Mouse (Mus musculus) erythroblast, embryonic 14.5 days (primary cell): ENCODE measurements around the gene Serbp1. TPM values are rescaled to one million over a fixed set of nuclear protein-coding genes. Genes with fewer than 3 reads are reported as not detected.

ENCODE experiments used
- H3K27me3 ChIP-seq: 2 replicates; pipeline ENCODE4 v1.6.1; 2012; ENCODE audit warnings: inconsistent platforms; ENCODE audit not compliant: control insufficient read depth
- H3K36me3 ChIP-seq: 2 replicates; pipeline ENCODE4 v1.6.1; 2012; ENCODE audit warnings: mild to moderate bottlenecking, inconsistent platforms; ENCODE audit not compliant: control insufficient read depth
- H3K4me1 ChIP-seq: 2 replicates; pipeline ENCODE4 v1.6.1; 2012; ENCODE audit warnings: inconsistent platforms; ENCODE audit not compliant: control insufficient read depth
- H3K4me3 ChIP-seq: replicated peaks from 2 replicates; pipeline ENCODE3; 2012; ENCODE audit warnings: moderate library complexity, mild to moderate bottlenecking, inconsistent platforms
- H3K9me3 ChIP-seq: 2 replicates; pipeline ENCODE4 v1.6.1; 2012; ENCODE audit warnings: low read length, inconsistent platforms, mixed read lengths; ENCODE audit not compliant: control insufficient read depth
- GATA1 ChIP-seq: IDR thresholded peaks from 2 replicates; pipeline ENCODE4 v1.6.1; 2012; ENCODE audit warnings: low read length, inconsistent platforms, mixed read lengths
- TAL1 ChIP-seq: IDR thresholded peaks from 3 replicates; pipeline ENCODE4 v1.6.1; 2012; ENCODE audit warnings: low read length, inconsistent platforms, mixed read lengths
- polyA plus RNA-seq: library from polyadenylated mRNA; stranded (reverse); fragments of >175 nt; gene quantifications from 2 replicates; pipeline ENCODE4 v1.2.3, GENCODE M21; 2012

Gene Serbp1
- polyA plus RNA-seq, 1 experiment = 191 TPM

DNA sequence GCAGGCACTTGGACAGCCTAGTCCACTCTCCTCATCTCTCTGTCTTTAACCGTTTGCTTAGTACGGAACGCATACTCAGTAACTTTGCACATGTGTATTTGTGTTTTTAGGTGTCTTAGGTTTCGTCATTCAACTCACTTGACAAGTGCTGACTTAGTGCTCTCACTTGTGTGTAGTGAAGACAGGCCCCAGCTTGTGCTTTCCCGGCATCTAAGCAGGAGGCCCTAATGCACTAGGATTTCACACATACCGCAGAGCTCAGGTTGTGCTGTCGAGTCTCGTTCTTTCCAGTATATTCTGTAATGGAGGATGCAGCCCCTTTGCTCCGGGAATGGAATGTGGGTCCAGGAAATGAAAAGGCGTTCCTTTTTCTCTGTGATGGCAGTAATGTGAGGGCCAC is 65.2 kb downstream of the Serbp1 start:
- H3K9me3 ChIP-seq = no peaks in the 10 kb centered on the region
- no peaks in the 10 kb centered on the region for H3K4me1 ChIP-seq
- TF ChIP-seq GATA1 (no peak), TAL1 (no peak)

DNA sequence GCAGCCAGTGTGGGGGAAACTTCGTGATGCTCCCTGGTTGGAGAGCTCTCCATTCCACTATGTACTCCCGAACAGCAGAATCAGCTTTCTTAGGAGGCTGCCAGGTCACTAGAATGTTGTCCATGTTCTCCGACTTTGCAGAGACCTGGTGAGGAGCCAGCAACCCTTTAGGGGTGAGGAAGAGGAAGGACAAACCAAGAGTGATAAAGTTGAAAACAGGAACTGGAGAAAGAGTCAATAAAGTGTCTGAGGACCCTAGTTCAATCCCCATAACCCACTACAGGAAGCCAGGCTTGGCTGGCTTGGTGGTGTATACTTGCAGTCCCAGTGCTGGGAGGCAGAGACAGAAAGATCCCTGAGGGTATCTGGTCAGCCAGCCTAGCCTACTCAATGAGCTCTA is 71.0 kb downstream of the Serbp1 start:
- Histone ChIP-seq H3K9me3 (no peaks in the 10 kb centered on the region), H3K4me3 (no peak overlapping the region), H3K36me3 (no peaks in the 10 kb centered on the region), H3K27me3 (no peaks in the 10 kb centered on the region), H3K4me1 (no peaks in the 10 kb centered on the region)
- TF ChIP-seq GATA1 (no peak), TAL1 (no peak)

More for the DNA sequence above, 65.2 kb downstream of the Serbp1 start:
- Histone ChIP-seq H3K27me3 (no peaks in the 10 kb centered on the region), H3K36me3 (no peaks in the 10 kb centered on the region; the same call in 1 of the 2 replicates), H3K4me3 (no peak overlapping the region)

DNA sequence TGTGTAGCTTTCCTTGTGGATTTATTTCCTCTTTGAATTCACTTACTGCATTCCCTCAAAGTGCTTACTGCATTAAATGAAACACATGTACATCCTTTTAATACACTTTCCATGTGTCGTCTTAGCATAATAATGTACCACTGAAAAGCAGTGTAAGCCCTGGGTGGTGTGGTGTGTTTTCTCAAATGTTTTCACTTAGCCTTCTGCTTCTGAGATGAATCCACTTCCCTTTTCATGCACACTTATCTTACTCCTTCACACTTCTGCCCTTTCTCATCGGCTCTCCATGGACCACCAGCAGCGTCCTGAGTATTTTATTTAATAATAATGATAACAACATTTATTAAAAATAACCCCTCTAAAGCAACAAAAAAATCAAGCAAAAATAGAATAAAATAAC is 71.8 kb downstream of the Serbp1 start:
- no peak for TF ChIP-seq TAL1
- TF ChIP-seq GATA1 = no peak
- H3K36me3 ChIP-seq = no peaks in the 10 kb centered on the region
- H3K4me1 ChIP-seq = no peaks in the 10 kb centered on the region
- H3K4me3 ChIP-seq = no peak overlapping the region
- no peaks in the 10 kb centered on the region for H3K27me3 ChIP-seq
- no peaks in the 10 kb centered on the region for H3K9me3 ChIP-seq

DNA sequence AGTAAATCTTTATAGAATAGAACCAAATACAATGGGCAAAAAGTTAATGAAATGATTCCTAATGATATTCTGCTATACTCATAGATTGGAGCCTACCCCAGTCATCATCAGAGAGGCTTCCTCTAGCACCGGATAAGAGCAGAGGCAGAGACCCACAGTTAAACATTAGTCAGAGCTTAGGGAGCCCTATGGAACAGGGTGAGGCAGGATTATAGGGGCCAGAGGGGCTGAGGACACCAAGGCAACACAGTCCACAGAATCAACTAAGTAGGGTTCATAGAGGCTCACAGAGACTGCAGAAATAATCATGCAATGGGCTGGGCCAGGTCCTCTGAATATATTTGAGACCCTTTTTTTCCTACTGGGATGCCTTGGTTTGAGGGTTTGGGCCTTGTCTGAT is 76.7 kb downstream of the Serbp1 start:
- Histone ChIP-seq H3K4me1 (peaks cover 6% of the 10 kb centered on the region), H3K27me3 (no peaks in the 10 kb centered on the region), H3K4me3 (no peak overlapping the region), H3K36me3 (no peaks in the 10 kb centered on the region), H3K9me3 (no peaks in the 10 kb centered on the region)
- TF ChIP-seq GATA1 (no peak), TAL1 (no peak)

DNA sequence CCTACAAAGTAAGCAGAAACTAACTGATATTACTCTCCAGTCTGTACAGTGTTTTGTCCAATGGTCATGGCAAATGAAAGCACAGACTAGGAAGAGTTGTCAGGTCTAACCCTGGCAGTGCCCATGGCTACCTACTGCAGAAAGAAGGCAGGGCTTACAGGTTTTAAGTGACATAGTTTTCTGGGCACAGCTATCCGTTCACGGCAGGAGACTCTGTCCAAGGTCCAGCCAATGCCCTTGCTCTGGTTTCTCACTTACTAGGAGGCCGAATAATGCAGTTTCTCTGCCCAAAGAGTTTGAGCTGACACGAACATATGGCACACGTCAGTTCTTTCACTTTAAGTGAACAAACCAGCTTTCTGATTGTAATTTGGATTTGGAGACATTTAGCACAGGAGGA is 79.1 kb downstream of the Serbp1 start:
- Histone ChIP-seq H3K36me3 (no peaks in the 10 kb centered on the region), H3K9me3 (no peaks in the 10 kb centered on the region), H3K4me1 (peaks cover 6% of the 10 kb centered on the region), H3K27me3 (no peaks in the 10 kb centered on the region), H3K4me3 (no peak overlapping the region)
- TF ChIP-seq GATA1 = no peak
- TF ChIP-seq TAL1 = no peak

DNA sequence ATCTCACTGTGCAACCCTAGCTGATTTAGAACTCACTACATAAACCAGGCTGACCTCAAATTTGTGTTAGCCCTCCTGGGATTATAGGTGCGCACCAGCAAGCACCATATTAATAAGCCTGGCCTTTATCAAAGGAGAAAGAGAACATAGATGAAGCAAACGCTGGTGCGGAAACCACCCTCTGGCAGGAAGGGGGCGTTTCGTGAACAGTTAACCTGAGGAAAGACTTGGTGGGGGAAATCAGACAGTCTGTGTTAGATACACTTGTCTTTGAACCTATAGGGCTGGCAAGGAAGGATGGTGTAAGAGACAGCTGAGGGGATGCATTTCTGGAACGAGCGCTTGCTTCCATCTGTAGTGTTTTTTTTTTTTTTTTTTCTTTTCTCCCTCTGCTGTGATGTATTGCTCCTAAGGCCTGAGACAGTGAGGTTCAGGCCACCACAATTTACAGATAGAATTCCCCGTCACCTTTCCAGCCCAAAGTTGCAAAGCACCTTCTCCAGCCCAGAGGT is 79.9 kb downstream of the Serbp1 start:
- no peak overlapping the region for H3K4me3 ChIP-seq

DNA sequence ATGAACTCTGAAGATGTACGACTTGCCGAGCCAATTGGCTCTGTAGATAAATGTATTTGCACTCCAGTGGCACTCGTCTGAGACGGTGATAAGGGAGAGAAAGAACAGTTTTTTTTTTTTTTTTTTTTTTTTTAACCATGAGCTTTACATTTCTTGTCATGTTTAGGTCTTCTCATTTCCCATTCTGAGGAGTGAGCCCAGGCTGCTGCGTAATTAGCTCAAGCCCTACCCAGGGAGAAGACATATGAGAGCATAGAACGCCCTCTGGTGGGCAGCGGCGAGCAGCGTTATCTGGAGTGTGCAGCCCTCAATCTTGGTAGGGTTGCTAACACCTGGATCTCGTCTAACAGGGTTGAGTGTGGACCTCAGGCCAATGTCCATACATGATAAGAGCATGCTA is 80.5 kb downstream of the Serbp1 start:
- Histone ChIP-seq H3K36me3 (no peaks in the 10 kb centered on the region), H3K9me3 (no peaks in the 10 kb centered on the region), H3K4me3 (no peak overlapping the region), H3K27me3 (no peaks in the 10 kb centered on the region), H3K4me1 (peaks cover 6% of the 10 kb centered on the region)
- TF ChIP-seq TAL1 (no peak), GATA1 (no peak)

More for the DNA sequence above, 79.9 kb downstream of the Serbp1 start:
- no peaks in the 10 kb centered on the region for H3K9me3 ChIP-seq
- peaks cover 6% of the 10 kb centered on the region for H3K4me1 ChIP-seq
- H3K36me3 ChIP-seq = no peaks in the 10 kb centered on the region
- TF ChIP-seq GATA1 = no peak
- TF ChIP-seq TAL1 = no peak
- no peaks in the 10 kb centered on the region for H3K27me3 ChIP-seq

DNA sequence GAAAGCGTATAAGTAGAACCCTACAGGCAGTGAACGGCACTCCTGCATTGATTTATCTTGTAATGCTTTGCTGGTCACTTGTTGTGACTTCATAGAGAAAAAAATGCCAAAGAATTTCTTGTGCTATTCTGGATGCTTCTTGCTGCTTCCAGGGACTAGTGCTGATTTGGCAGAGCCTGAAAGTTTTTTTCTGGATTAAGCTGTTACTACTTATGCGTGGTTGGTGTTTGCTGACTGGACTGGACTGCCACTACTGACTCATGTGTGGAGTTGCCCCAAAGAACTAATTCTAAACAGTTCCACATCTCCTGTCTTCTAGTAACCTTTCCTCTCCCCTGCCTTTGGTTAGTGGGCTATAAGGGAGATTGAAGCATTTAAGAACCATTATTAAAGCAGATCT is 85.8 kb downstream of the Serbp1 start:
- no peak overlapping the region for H3K4me3 ChIP-seq
- no peaks in the 10 kb centered on the region for H3K4me1 ChIP-seq
- TF ChIP-seq GATA1 = no peak
- TF ChIP-seq TAL1 = no peak
- no peaks in the 10 kb centered on the region for H3K27me3 ChIP-seq
- H3K9me3 ChIP-seq = no peaks in the 10 kb centered on the region
- H3K36me3 ChIP-seq = no peaks in the 10 kb centered on the region

DNA sequence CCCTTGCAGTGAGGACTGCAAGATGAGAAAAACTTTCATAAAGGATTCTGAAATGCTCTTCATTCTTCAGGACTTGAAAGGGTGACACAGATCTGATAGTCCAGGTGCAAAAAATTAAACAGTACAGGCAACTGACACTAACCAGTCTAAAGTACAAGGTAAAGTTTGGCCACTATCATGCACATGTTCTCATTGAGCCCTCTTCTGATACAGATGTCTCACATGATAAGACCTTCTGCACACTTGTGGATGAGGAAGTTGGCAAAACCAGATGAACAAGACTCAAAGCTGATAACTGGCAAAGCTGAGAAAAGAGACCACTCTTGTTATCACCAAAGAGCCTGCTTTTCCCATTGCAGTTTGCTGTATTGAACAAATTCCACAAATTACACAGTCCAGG is 100.0 kb downstream of the Serbp1 start:
- TF ChIP-seq TAL1 = no peak
- no peak for TF ChIP-seq GATA1
- H3K36me3 ChIP-seq = no peaks in the 10 kb centered on the region
- H3K9me3 ChIP-seq = no peaks in the 10 kb centered on the region
- no peaks in the 10 kb centered on the region for H3K27me3 ChIP-seq
- H3K4me3 ChIP-seq = no peak overlapping the region
- peaks cover 10% of the 10 kb centered on the region for H3K4me1 ChIP-seq

DNA sequence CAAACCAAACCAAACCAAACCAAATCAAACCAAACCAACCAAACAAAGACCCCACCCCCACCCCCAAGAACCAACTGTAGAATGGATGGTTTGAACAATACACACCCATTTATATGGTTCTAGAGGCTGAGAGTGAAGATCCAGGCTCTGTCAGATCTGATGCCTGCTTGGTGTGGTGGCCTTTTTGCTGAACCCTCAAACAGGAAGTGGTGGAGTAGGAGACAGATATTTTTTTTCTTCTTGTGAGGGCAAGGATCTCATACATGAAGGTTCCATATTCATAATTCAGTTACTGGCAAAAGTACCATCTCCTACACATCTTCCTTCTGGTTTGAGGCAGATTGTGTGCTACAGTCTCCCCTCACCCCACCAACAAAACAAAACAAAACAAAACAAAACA is 101.5 kb downstream of the Serbp1 start:
- no peaks in the 10 kb centered on the region for H3K9me3 ChIP-seq
- H3K36me3 ChIP-seq = no peaks in the 10 kb centered on the region
- no peak overlapping the region for H3K4me3 ChIP-seq
- TF ChIP-seq TAL1 (no peak), GATA1 (no peak)
- H3K27me3 ChIP-seq = no peaks in the 10 kb centered on the region
- H3K4me1 ChIP-seq = peaks cover 10% of the 10 kb centered on the region

Other genes with a start within 250 kb of the Serbp1 start
- 123 and 147 TPM in 2 replicates for gene Gadd45a, start 200.7 kb upstream of the Serbp1 start, polyA plus RNA-seq
- gene Il12rb2, start 138.0 kb downstream of the Serbp1 start, polyA plus RNA-seq = not detected in 2 replicates